Comparison of ENCODE assay signal across 11 mouse cellular contexts in genomic region chr15:36991353-36991752, GRCm38 (mm10). TPM values are rescaled to one million over a fixed set of nuclear protein-coding genes. Genes with fewer than 3 reads are reported as not detected.
A peak's percentile ranks its signal among the peaks of the same experiment; 100 is the strongest.
DNase-seq lines count a peak whose midpoint lies in the region; ATAC-seq lines count a peak whose summit lies in the region.
"Had no signal": no experiment of that assay in that cellular context is flagged by ENCODE, and none has a peak within 500 bp of the region (broad histone marks: within the 10 kb centered on the region; RNA-seq: fewer than 3 reads in every experiment).

No protein-coding gene starts in this region.

- peak overlapping the region; percentile 47; the same call in 1 of the 2 replicates for H3K27ac ChIP-seq in heart, embryonic 16.5 days (ENCODE audit: low read length)
- no peak overlapping the region for H3K27ac ChIP-seq in midbrain, embryonic 13.5 days
- no peak overlapping the region for H3K27ac ChIP-seq in midbrain, embryonic 16.5 days (ENCODE audit: low read length)

- no peak for ATAC-seq in heart, embryonic 16.5 days (replicated peaks; ENCODE audit: extremely low read depth, insufficient read depth, low FRiP score)
- peak; percentile 40; the same call in 1 of the 2 replicates for ATAC-seq in midbrain, embryonic 13.5 days
- no peak for ATAC-seq in midbrain, embryonic 16.5 days
- ATAC-seq: lung, postnatal 0 days had no signal

- intact Hi-C loops in heart, postnatal 25 days (cut with DNase I) = no loop called here

- DNase-seq in heart, postnatal 25 days (ENCODE audit: low spot score) = no peak
- DNase-seq in adrenal gland, postnatal 14 days = peak; percentile 48
- no peak for DNase-seq in frontal cortex, adult 2 months (ENCODE audit: extremely low spot score in 1 of 2, low spot score in 1 of 2)
- no peak for DNase-seq in kidney, postnatal 14 days
- DNase-seq: kidney, adult 11 months; right cerebral cortex, postnatal 25 days had no signal

- no peaks in the 10 kb centered on the region for H3K27me3 ChIP-seq in heart, embryonic 16.5 days (ENCODE audit: control insufficient read depth, insufficient read depth, low read length)
- no peaks in the 10 kb centered on the region for H3K27me3 ChIP-seq in midbrain, embryonic 13.5 days
- H3K27me3 ChIP-seq in midbrain, embryonic 16.5 days (ENCODE audit: control insufficient read depth, insufficient read depth, low read depth, low read length) = no peaks in the 10 kb centered on the region

- no peak overlapping the region for H3K4me3 ChIP-seq in heart, embryonic 16.5 days (ENCODE audit: low read length)
- no peak overlapping the region for H3K4me3 ChIP-seq in midbrain, embryonic 13.5 days (replicated peaks)
- no peak overlapping the region for H3K4me3 ChIP-seq in midbrain, embryonic 16.5 days (ENCODE audit: low read depth, low read length)

- no peaks in the 10 kb centered on the region for H3K9me3 ChIP-seq in heart, embryonic 16.5 days (replicated peaks; ENCODE audit: control insufficient read depth, low read length)
- H3K9me3 ChIP-seq in midbrain, embryonic 13.5 days = no peaks in the 10 kb centered on the region
- H3K9me3 ChIP-seq in midbrain, embryonic 16.5 days (replicated peaks; ENCODE audit: control insufficient read depth, low read length, poor library complexity, severe bottlenecking) = no peaks in the 10 kb centered on the region

- H3K4me2 ChIP-seq in heart, embryonic 16.5 days (ENCODE audit: low read depth, low read length) = no peak overlapping the region
- no peak overlapping the region for H3K4me2 ChIP-seq in midbrain, embryonic 13.5 days (replicated peaks)
- no peak overlapping the region for H3K4me2 ChIP-seq in midbrain, embryonic 16.5 days (ENCODE audit: low read length)
- H3K4me2 ChIP-seq: heart, embryonic 11.5 days had no signal

- H3K4me1 ChIP-seq in heart, embryonic 16.5 days (ENCODE audit: control insufficient read depth, insufficient read depth, low read length) = peaks cover 33% of the 10 kb centered on the region
- peaks cover 25% of the 10 kb centered on the region for H3K4me1 ChIP-seq in midbrain, embryonic 13.5 days (replicated peaks)
- H3K4me1 ChIP-seq in midbrain, embryonic 16.5 days (ENCODE audit: control insufficient read depth, insufficient read depth, low read length) = no peaks in the 10 kb centered on the region

- 45% methylated on average over 6 of the region's 6 CpGs for WGBS in heart, embryonic 16.5 days
- 27% methylated on average over 6 of the region's 6 CpGs for WGBS in midbrain, embryonic 13.5 days
- 25% methylated on average over 6 of the region's 6 CpGs for WGBS in midbrain, embryonic 16.5 days

- no peak overlapping the region for H3K9ac ChIP-seq in heart, embryonic 16.5 days (ENCODE audit: low read length)
- H3K9ac ChIP-seq in midbrain, embryonic 13.5 days (replicated peaks) = no peak overlapping the region
- no peak overlapping the region for H3K9ac ChIP-seq in midbrain, embryonic 16.5 days (ENCODE audit: low read depth, low read length)

- H3K36me3 ChIP-seq in heart, embryonic 16.5 days (ENCODE audit: control insufficient read depth, insufficient read depth) = 0 out of 2 replicates have a peak, but pooled peaks cover 3% of the 10 kb centered on the region
- H3K36me3 ChIP-seq in midbrain, embryonic 13.5 days = 0 out of 2 replicates have a peak, but pooled peaks cover 4% of the 10 kb centered on the region
- H3K36me3 ChIP-seq in midbrain, embryonic 16.5 days (ENCODE audit: control insufficient read depth, insufficient read depth, low read length) = no peaks in the 10 kb centered on the region

RNA-seq across cellular contexts. Expression of gene Zfp706, which starts 16.2 kb away (rescaled TPM):
- 426 and 448 TPM in 2 replicates for polyA plus RNA-seq in heart, embryonic 16.5 days (2015; fragmentation: Nextera tagmentation; extraction: Ambion mirVana)
- 100 to 1,000 TPM; 201 to 234 TPM for total RNA-seq in heart, postnatal 25 days (2021)
- polyA plus RNA-seq in midbrain, embryonic 13.5 days (2015; fragmentation: Nextera tagmentation; extraction: Ambion mirVana) = 437 and 479 TPM in 2 replicates
- polyA plus RNA-seq in midbrain, embryonic 16.5 days (2015; fragmentation: Nextera tagmentation; extraction: Ambion mirVana) = 495 and 501 TPM in 2 replicates
- 176 and 193 TPM in 2 replicates for total RNA-seq in adrenal gland, postnatal 14 days (2021)
- 83.2 and 108 TPM in 2 replicates for polyA plus RNA-seq in frontal cortex, adult 2 months (2012; rRNA removed)
